Mouse (Mus musculus): ENCODE data around the gene Ggt6. TPM values are rescaled to one million over a fixed set of nuclear protein-coding genes. Genes with fewer than 3 reads are reported as not detected.

Gene Ggt6
- not detected in 2 replicates for polyA plus RNA-seq (2016; fragmentation: Nextera tagmentation; extraction: Ambion mirVana)

DNA sequence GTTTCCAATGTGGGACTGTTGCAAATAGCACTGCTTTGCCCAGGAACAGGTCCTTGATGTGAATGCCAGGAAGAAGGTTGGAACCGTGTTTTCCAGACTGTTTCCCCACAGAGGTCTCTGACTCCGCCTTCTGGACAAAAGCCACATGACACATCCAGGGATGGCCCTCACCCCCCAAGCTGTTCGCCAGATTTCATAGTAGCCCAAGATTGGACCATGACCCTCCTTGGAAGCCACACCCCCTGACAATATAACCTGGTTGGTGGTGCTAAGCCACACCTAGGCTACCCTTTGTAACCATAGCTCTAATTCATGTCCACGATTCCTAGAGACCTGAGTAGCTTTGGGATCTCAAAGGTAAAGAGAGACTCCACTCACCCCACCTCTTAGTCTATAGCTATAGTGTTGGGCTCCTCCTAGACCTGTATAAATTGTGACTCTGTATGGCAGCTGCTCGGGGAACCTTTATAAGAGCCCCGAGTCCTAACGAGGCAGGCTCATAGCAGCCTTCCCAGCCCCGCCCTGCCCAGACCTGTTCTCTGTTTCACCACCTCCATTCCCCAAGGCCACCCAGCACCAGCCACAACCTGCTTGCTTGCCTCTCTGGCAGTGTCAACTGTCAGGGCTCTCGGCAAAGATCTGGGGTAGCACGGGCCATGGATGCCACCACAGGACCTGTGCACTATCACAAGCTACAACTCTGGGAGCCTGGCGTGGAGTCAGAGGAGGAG, at the start of gene Ggt6:
TSS of gene Ggt6 (plus strand) at position 564 of the 731 bp plus-strand sequence.
- no peak within 1 kb of the TSS for H3K27ac ChIP-seq
- WGBS = 72% methylated on average over 11 of the region's 11 CpGs
- no peak for DNase-seq (ENCODE audit: low spot score)

DNA sequence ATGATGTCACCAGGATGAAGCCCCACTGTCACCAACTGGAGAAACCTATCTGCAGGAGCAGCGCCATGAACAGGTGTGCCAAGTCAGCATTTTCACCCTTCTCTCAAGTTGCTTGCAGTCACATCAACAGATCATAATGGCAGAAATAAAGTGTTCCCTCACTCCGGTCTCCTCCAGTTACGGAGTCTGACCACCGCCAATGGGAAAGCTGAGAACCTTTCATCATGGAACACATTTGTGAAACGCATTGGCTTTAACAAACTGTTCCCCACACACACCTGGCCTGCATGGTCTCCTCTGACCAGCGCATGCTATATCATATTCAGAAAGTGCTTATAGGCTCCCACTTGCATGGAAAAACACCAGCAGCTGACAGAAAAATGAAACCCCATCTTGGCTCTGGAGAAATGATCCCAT, 47.2 kb upstream of the Ggt6 start:
- Histone ChIP-seq H3K27me3 (ENCODE audit: insufficient read depth, poor library complexity, severe bottlenecking) (no peaks in the 10 kb centered on the region), H3K4me3 (no peak overlapping the region), H3K4me1 (replicated peaks) (no peaks in the 10 kb centered on the region), H3K9me3 (no peaks in the 10 kb centered on the region), H3K27ac (no peak overlapping the region), H3K36me3 (peaks cover 3% of the 10 kb centered on the region)
- WGBS = 92% methylated on average over 6 of the region's 6 CpGs
- no peak for DNase-seq (ENCODE audit: low spot score)

More for the DNA sequence above, at the start of gene Ggt6:
- H3K4me3 ChIP-seq = no peak within 1 kb of the TSS
- no peaks in the 10 kb centered on the region for H3K36me3 ChIP-seq
- H3K4me1 ChIP-seq (replicated peaks) = peaks cover 9% of the 10 kb centered on the region; the same call in 1 of the 2 replicates
- no peaks in the 10 kb centered on the region for H3K9me3 ChIP-seq
- no peaks in the 10 kb centered on the region for H3K27me3 ChIP-seq (ENCODE audit: insufficient read depth, poor library complexity, severe bottlenecking)

DNA sequence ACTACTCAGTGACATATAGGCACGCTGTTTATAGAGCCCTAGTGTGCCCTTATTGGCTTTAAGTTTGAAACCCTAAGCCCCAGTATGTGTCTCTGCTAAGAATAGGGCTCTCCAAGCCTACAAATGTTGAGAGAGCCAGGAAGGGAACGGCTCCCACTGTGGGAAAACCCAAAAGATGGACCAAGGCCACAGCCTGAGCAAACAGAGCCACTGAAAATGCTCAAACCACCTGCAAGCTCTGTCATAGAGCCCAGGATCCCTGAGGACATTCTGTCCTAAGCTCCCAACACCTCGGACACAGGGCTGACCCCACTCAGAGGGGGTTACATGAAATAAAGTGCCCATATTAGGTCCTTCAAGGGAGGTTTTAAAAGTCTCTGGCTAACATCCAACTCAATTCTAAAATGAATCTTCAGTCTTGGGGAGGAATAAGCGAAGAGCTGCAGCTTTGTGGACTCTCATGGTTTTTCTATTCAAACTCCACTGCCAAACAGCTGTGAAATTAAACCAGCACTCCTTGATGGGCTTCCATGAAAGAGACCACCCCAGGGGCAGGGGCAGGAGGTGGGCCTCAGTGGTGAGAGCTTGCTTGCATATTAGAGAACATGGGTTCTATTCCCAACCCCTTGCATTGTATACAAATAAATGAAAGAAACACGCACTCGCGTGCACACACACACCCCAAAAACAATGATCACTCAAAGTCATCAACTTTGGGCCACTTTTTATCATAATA, 45.8 kb upstream of the Ggt6 start:
- H3K4me1 ChIP-seq (replicated peaks) = no peaks in the 10 kb centered on the region
- H3K27me3 ChIP-seq (ENCODE audit: insufficient read depth, poor library complexity, severe bottlenecking) = no peaks in the 10 kb centered on the region
- H3K4me3 ChIP-seq = no peak overlapping the region
- 90% methylated on average over 7 of the region's 7 CpGs for WGBS
- H3K36me3 ChIP-seq = peaks cover 9% of the 10 kb centered on the region
- no peak for DNase-seq (ENCODE audit: low spot score)
- H3K27ac ChIP-seq = no peak overlapping the region
- no peaks in the 10 kb centered on the region for H3K9me3 ChIP-seq

DNA sequence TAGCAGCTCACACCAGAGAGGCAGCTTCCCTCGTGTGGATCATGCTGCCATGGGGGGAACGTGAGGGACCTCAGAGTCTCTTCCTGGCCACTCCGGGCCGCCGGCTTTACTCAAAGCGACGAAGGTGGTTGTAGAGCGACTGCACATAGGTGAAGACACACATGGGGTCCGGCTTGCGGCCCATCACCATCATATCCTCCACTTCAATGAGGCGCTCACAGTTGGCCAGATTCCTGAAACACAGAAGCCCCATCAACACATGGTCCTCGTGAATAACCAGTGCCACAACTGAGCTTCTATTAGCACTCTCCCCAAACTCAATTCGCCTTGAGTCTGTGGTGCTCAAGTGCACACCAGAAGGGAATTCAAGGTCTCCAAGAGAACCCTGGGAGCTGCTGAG, 44.1 kb upstream of the Ggt6 start:
- Histone ChIP-seq H3K36me3 (peaks cover 9% of the 10 kb centered on the region), H3K4me3 (no peak overlapping the region), H3K9me3 (no peaks in the 10 kb centered on the region), H3K27me3 (ENCODE audit: insufficient read depth, poor library complexity, severe bottlenecking) (no peaks in the 10 kb centered on the region), H3K27ac (no peak overlapping the region), H3K4me1 (replicated peaks) (no peaks in the 10 kb centered on the region)
- no peak for DNase-seq (ENCODE audit: low spot score)
- 91% methylated on average over 13 of the region's 13 CpGs for WGBS

DNA sequence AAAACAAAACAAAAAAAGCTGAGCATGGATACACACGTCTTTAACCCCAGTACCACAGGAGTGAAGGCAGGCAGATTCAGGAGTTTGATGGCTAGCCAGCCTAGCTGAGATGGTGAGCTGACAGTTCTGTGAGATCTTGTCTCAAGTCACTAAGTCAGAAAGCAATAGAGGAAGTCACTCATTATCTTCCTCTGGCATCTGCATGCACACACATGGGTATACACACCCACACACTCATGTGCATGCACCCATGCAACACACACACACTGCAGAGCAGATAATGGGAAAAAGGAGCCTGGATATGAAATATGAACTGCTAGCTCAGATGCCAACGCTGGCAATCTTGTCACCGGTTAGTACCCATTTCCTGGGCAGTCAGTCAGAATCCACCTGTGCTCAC, 42.1 kb upstream of the Ggt6 start:
- no peak overlapping the region for H3K4me3 ChIP-seq
- no peaks in the 10 kb centered on the region for H3K9me3 ChIP-seq
- WGBS = 90% methylated on average over 3 of the region's 3 CpGs
- H3K4me1 ChIP-seq (replicated peaks) = no peaks in the 10 kb centered on the region
- H3K36me3 ChIP-seq = peaks cover 9% of the 10 kb centered on the region
- no peak for DNase-seq (ENCODE audit: low spot score)
- H3K27ac ChIP-seq = no peak overlapping the region
- H3K27me3 ChIP-seq (ENCODE audit: insufficient read depth, poor library complexity, severe bottlenecking) = no peaks in the 10 kb centered on the region

DNA sequence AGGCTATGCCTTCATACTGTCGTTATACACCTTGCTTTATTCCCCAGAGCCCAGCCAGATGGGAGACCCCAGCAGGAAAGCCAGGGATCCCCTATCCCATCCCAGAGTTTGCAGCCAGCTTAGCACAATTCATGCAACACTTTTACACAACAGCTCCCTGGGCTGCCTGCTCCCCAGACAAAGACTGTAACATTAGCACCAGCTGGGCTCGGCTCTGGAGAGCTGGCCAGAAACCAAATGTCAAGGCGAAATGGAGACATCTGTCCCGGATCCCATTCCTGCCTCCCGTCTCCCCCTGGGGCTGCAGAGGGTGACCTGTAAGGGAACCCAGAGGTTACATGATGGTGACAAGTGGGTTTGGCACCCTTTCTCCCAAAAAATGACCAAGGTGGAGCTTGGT, 41.7 kb upstream of the Ggt6 start:
- 68% methylated on average over 5 of the region's 5 CpGs for WGBS
- DNase-seq (ENCODE audit: low spot score) = no peak
- no peaks in the 10 kb centered on the region for H3K27me3 ChIP-seq (ENCODE audit: insufficient read depth, poor library complexity, severe bottlenecking)

DNA sequence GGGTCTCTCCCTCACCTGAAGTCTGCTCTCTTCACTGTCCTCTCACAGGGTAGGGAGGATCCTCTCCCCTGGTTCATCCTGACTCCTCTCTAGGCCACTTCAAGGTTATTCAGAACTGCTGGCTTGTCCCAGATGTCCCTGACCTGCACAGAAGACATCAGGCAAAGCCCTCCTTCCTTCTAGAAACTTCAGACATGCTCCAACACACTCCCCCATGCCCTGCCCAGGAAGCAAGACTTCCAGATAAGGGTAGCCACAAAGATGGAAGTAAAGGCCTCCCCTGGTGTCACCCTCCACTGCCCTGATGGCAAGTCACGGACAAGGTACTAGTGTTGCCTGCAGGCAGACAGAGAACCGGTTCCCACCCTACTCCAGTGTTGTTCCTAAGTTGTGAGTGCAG, 40.6 kb upstream of the Ggt6 start:
- H3K27ac ChIP-seq = no peak overlapping the region
- no peaks in the 10 kb centered on the region for H3K9me3 ChIP-seq
- no peaks in the 10 kb centered on the region for H3K4me1 ChIP-seq (replicated peaks)
- WGBS = 85% methylated on average over 2 of the region's 2 CpGs
- no peak for DNase-seq (ENCODE audit: low spot score)
- H3K27me3 ChIP-seq (ENCODE audit: insufficient read depth, poor library complexity, severe bottlenecking) = no peaks in the 10 kb centered on the region
- peaks cover 14% of the 10 kb centered on the region for H3K36me3 ChIP-seq
- no peak overlapping the region for H3K4me3 ChIP-seq

More for the DNA sequence above, 41.7 kb upstream of the Ggt6 start:
- no peaks in the 10 kb centered on the region for H3K4me1 ChIP-seq (replicated peaks)
- peaks cover 9% of the 10 kb centered on the region for H3K36me3 ChIP-seq
- H3K4me3 ChIP-seq = no peak overlapping the region
- no peak overlapping the region for H3K27ac ChIP-seq
- no peaks in the 10 kb centered on the region for H3K9me3 ChIP-seq

DNA sequence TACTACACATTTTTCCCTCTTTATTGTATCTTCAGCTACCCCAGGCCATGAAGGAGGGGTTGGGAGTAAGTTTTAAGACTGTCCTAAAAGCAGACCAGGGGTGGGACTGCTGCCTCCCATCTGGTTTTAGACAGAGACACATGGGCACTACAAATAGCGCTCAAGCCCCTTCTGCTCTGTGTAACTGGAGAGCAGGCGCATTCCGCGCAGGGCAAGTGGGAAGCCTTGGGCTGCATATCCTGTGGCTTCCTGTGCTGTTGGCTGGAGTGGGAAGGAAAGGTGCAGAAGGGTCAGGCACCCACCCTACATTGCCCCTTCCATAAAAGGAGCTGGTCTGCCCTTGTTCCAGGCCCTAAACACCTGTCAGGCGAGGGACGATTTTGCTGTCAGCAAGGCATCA, 39.7 kb upstream of the Ggt6 start:
- H3K4me1 ChIP-seq (replicated peaks) = peaks cover 6% of the 10 kb centered on the region; the same call in 1 of the 2 replicates
- WGBS = 78% methylated on average over 6 of the region's 6 CpGs
- no peak overlapping the region for H3K27ac ChIP-seq
- no peak overlapping the region for H3K4me3 ChIP-seq
- peaks cover 24% of the 10 kb centered on the region for H3K36me3 ChIP-seq
- no peak for DNase-seq (ENCODE audit: low spot score)
- H3K9me3 ChIP-seq = no peaks in the 10 kb centered on the region
- H3K27me3 ChIP-seq (ENCODE audit: insufficient read depth, poor library complexity, severe bottlenecking) = no peaks in the 10 kb centered on the region

DNA sequence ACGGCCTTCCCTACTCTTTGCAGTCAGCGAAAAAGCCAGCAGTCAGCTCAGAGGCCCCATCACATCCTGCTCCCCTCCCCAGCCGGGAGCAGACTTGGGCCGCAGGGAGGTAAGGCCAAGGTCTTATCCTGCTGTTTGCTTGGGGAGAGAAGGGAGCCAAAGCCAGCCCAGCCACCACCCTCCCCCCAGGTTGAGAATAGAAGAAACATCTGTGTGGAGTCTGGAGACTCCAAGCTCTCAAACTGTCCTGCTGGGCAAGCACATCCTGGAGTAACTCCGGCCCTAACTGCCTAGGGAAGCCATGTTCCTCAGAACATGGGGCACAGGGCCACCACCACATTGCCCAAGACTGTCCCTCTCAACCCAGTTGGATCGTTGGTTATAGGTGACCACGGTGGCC, 38.7 kb upstream of the Ggt6 start:
- WGBS = 86% methylated on average over 7 of the region's 7 CpGs
- H3K36me3 ChIP-seq = peaks cover 27% of the 10 kb centered on the region
- H3K27ac ChIP-seq = peak overlapping the region; percentile 56
- peaks cover 16% of the 10 kb centered on the region for H3K4me1 ChIP-seq (replicated peaks)
- no peak overlapping the region for H3K4me3 ChIP-seq
- DNase-seq (ENCODE audit: low spot score) = no peak
- H3K27me3 ChIP-seq (ENCODE audit: insufficient read depth, poor library complexity, severe bottlenecking) = no peaks in the 10 kb centered on the region
- H3K9me3 ChIP-seq = no peaks in the 10 kb centered on the region

DNA sequence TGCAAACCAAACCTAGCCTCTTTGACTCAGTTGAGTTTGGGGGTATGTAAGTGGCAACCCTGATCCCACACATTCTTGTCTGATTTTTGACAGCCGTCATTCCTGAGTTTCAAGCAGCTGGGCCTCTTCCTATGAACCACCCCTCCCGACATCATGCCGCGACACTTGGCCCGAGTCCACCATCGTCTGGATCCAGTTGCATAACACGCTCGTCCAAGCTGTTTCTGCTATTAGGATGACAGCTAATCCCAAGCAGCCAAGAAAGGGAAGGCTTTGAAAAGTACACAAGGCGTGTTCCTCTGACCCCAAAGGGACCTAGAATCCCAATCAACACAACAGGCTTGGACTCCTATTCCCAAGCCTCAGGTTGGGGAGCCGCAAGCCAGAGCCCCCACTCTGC, 38.3 kb upstream of the Ggt6 start:
- Histone ChIP-seq H3K27ac (no peak overlapping the region; the same call in 1 of the 2 replicates), H3K4me3 (no peak overlapping the region), H3K27me3 (ENCODE audit: insufficient read depth, poor library complexity, severe bottlenecking) (no peaks in the 10 kb centered on the region), H3K36me3 (peaks cover 27% of the 10 kb centered on the region), H3K9me3 (no peaks in the 10 kb centered on the region), H3K4me1 (replicated peaks) (peaks cover 20% of the 10 kb centered on the region)
- no peak for DNase-seq (ENCODE audit: low spot score)
- WGBS = 90% methylated on average over 10 of the region's 10 CpGs

DNA sequence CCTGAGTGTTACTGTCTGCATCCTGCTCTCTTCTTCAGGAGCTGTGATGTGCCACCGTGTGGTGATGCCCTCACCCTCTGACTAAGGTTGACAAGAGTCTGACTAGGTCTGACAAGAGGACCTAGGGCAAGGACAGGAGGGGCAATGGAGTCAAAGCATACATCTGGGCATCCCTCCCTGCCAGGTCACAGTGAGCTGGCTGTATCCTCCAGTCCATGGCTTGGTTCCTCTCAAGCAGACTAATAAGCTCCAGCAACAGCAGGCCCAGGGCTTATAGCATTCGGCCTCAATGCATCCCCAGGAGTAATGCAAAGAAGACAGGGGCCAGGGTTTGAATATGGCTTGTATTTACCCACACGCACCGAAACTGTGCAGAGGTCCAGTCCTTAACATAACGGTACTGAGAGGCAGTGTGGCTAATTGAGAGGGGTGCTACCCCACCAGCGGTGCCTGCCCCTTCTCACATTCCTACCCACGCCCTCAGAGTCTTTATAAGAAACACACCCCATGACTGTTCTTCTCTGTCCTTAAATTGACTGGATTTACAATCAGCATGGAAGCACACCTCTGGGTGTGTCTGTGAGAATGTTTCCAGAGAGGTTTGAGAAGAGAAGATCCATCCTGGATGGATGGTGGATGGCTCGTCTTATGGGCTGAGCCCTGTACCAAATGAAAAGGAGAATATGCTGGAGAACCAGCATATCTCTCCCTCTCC, 37.4 kb upstream of the Ggt6 start:
- no peaks in the 10 kb centered on the region for H3K9me3 ChIP-seq
- DNase-seq (ENCODE audit: low spot score) = no peak
- H3K36me3 ChIP-seq = peaks cover 29% of the 10 kb centered on the region
- 89% methylated on average over 8 of the region's 8 CpGs for WGBS
- H3K27ac ChIP-seq = no peak overlapping the region
- H3K4me1 ChIP-seq (replicated peaks) = peaks cover 29% of the 10 kb centered on the region
- no peaks in the 10 kb centered on the region for H3K27me3 ChIP-seq (ENCODE audit: insufficient read depth, poor library complexity, severe bottlenecking)
- no peak overlapping the region for H3K4me3 ChIP-seq

DNA sequence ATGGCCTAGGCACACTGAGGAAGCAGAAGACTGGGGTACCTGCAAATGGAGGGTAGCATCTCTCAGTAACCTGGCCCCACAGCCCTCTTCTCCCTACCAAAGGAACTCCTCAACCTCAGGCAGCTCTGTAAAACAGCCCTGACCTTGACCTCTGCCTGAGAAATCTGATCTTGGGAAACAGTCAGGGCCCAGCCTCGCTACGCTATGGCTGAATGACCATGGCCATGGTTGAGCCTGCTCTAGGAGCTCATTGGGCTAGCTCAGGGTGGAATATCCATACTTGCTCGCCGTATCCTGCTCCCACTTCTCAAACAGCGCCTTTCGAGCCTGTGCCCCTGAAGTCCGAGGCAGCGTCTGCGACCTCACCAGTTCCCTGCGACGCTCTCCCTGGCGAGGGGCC, 34.3 kb upstream of the Ggt6 start:
- H3K4me1 ChIP-seq (replicated peaks) = peaks cover 43% of the 10 kb centered on the region
- H3K27me3 ChIP-seq (ENCODE audit: insufficient read depth, poor library complexity, severe bottlenecking) = no peaks in the 10 kb centered on the region; the same call in 1 of the 2 replicates
- WGBS = 81% methylated on average over 12 of the region's 12 CpGs
- no peak overlapping the region for H3K4me3 ChIP-seq
- no peak for DNase-seq (ENCODE audit: low spot score)
- no peaks in the 10 kb centered on the region for H3K9me3 ChIP-seq
- H3K36me3 ChIP-seq = peaks cover 26% of the 10 kb centered on the region; the same call in 1 of the 2 replicates
- peak overlapping the region; percentile 68; the same call in 1 of the 2 replicates for H3K27ac ChIP-seq

All from hindbrain, embryonic 10.5 days (tissue).